Mouse (Mus musculus): Measurements from ENCODE around the gene Pdia3. TPM values are rescaled to one million over a fixed set of nuclear protein-coding genes. Genes with fewer than 3 reads are reported as not detected.
"Not testable (repeated sequence)": the region's sequence is repeated elsewhere in the genome, so short reads cannot be mapped to it uniquely, and the experiment has no call there.

Pdia3 gene
- polyA plus RNA-seq, 1 experiment from 2014 or later, result 518 TPM

GRCm38 (mm10) chr2:121456692-121457642 lies 43.4 kb downstream of the Pdia3 start, which contains the start of gene Serinc4:
Gene Serinc4 (minus strand): TSS chr2:121456781.
- H3K36me3 ChIP-seq, result peaks cover 15% of the 10 kb centered on the region
- ATAC-seq (ENCODE audit: low FRiP score, low read depth), result peak; percentile 90
- 0 out of 2 replicates have a peak within 1 kb of the TSS, but pooled peaks have one; percentile 37 for H3K27ac ChIP-seq
- 5% methylated on average over 41 of the region's 41 CpGs for WGBS
- H3K9me3 ChIP-seq, result no peaks in the 10 kb centered on the region
- H3K4me2 ChIP-seq (replicated peaks), result peak within 1 kb of the TSS; percentile 69
- peak within 1 kb of the TSS; percentile 73 for H3K9ac ChIP-seq
- H3K4me3 ChIP-seq, result peak within 1 kb of the TSS; percentile 77
- H3K27me3 ChIP-seq (replicated peaks), result no peaks in the 10 kb centered on the region
- peaks cover 10% of the 10 kb centered on the region for H3K4me1 ChIP-seq

GRCm38 (mm10) chr2:121460071-121460470 lies 46.5 kb downstream of the Pdia3 start:
- Histone ChIP-seq H3K4me3 (no peak overlapping the region), H3K4me1 (peaks cover 10% of the 10 kb centered on the region), H3K9ac (no peak overlapping the region), H3K27me3 (replicated peaks) (no peaks in the 10 kb centered on the region), H3K4me2 (replicated peaks) (no peak overlapping the region), H3K27ac (no peak overlapping the region), H3K9me3 (no peaks in the 10 kb centered on the region), H3K36me3 (peaks cover 10% of the 10 kb centered on the region)
- ATAC-seq (ENCODE audit: low FRiP score, low read depth), result no peak
- WGBS, result 64% methylated on average over 2 of the region's 2 CpGs

- not testable (repeated sequence) for ATAC-seq (ENCODE audit: low FRiP score, low read depth); H3K36me3 ChIP-seq; H3K27me3 ChIP-seq (replicated peaks); H3K27ac ChIP-seq; H3K9ac ChIP-seq; H3K4me1 ChIP-seq; H3K4me2 ChIP-seq (replicated peaks); H3K4me3 ChIP-seq; H3K9me3 ChIP-seq
- 57% methylated on average over 4 of the region's 6 CpGs for WGBS
These were observed 55.4 kb downstream of the Pdia3 start for GRCm38 (mm10) chr2:121468982-121469381.

- H3K9me3 ChIP-seq; H3K9ac ChIP-seq; H3K4me3 ChIP-seq; H3K36me3 ChIP-seq; H3K27me3 ChIP-seq (replicated peaks); ATAC-seq (ENCODE audit: low FRiP score, low read depth); H3K27ac ChIP-seq; H3K4me1 ChIP-seq: not testable (repeated sequence)
- WGBS, result 98% methylated on average over 3 of the region's 3 CpGs
- peak overlapping the region; percentile 75; the same call in 1 of the 2 replicates for H3K4me2 ChIP-seq (replicated peaks)
These were observed 59.2 kb downstream of the Pdia3 start for GRCm38 (mm10) chr2:121472783-121473182.

- ATAC-seq (ENCODE audit: low FRiP score, low read depth), result peak; percentile 92
- Histone ChIP-seq H3K9ac (peak within 1 kb of the TSS; percentile 57), H3K4me2 (replicated peaks) (peak within 1 kb of the TSS; percentile 75), H3K4me3 (peak within 1 kb of the TSS; percentile 61)
- H3K9me3 ChIP-seq; H3K27me3 ChIP-seq (replicated peaks); H3K36me3 ChIP-seq; H3K27ac ChIP-seq; H3K4me1 ChIP-seq: not testable (repeated sequence)
- WGBS, result 6% methylated on average over 41 of the region's 41 CpGs
These were observed 60.0 kb downstream of the Pdia3 start, which contains the start of gene Mfap1b for GRCm38 (mm10) chr2:121473301-121474179. Gene Mfap1b (minus strand): TSS chr2:121474067.

GRCm38 (mm10) chr2:121474180-121474535 lies 60.6 kb downstream of the Pdia3 start:
- Histone ChIP-seq H3K9ac (no peak overlapping the region), H3K27me3 (replicated peaks) (no peaks in the 10 kb centered on the region), H3K36me3 (peaks cover 3% of the 10 kb centered on the region), H3K4me2 (replicated peaks) (peak overlapping the region; percentile 75), H3K27ac (no peak overlapping the region), H3K4me1 (no peaks in the 10 kb centered on the region), H3K9me3 (no peaks in the 10 kb centered on the region), H3K4me3 (peak overlapping the region; percentile 61)
- ATAC-seq (ENCODE audit: low FRiP score, low read depth), result peak; percentile 54
- WGBS, result 35% methylated on average over 8 of the region's 8 CpGs

- H3K4me3 ChIP-seq; H3K9me3 ChIP-seq; H3K4me1 ChIP-seq; H3K36me3 ChIP-seq; H3K27me3 ChIP-seq (replicated peaks); H3K4me2 ChIP-seq (replicated peaks); ATAC-seq (ENCODE audit: low FRiP score, low read depth); H3K9ac ChIP-seq; H3K27ac ChIP-seq: not testable (repeated sequence)
- 93% methylated on average over 2 of the region's 2 CpGs for WGBS
These were observed 61.7 kb downstream of the Pdia3 start for GRCm38 (mm10) chr2:121475306-121475705.

GRCm38 (mm10) chr2:121477491-121478266 lies 64.1 kb downstream of the Pdia3 start:
- Histone ChIP-seq H3K9ac (no peak overlapping the region), H3K4me1 (no peaks in the 10 kb centered on the region), H3K36me3 (no peaks in the 10 kb centered on the region), H3K4me2 (replicated peaks) (no peak overlapping the region), H3K27me3 (replicated peaks) (no peaks in the 10 kb centered on the region), H3K4me3 (no peak overlapping the region), H3K9me3 (no peaks in the 10 kb centered on the region), H3K27ac (no peak overlapping the region)
- ATAC-seq (ENCODE audit: low FRiP score, low read depth), result no peak
- 78% methylated on average over 3 of the region's 3 CpGs for WGBS

GRCm38 (mm10) chr2:121480498-121480897 lies 66.9 kb downstream of the Pdia3 start:
- no peak for ATAC-seq (ENCODE audit: low FRiP score, low read depth)
- Histone ChIP-seq H3K4me1 (no peaks in the 10 kb centered on the region), H3K36me3 (no peaks in the 10 kb centered on the region), H3K9me3 (no peaks in the 10 kb centered on the region), H3K27ac (no peak overlapping the region), H3K4me3 (no peak overlapping the region), H3K4me2 (replicated peaks) (no peak overlapping the region), H3K27me3 (replicated peaks) (no peaks in the 10 kb centered on the region), H3K9ac (no peak overlapping the region)
- WGBS, result 56% methylated on average over 3 of the region's 3 CpGs

GRCm38 (mm10) chr2:121480916-121481315 lies 67.3 kb downstream of the Pdia3 start:
- H3K9me3 ChIP-seq; H3K9ac ChIP-seq; H3K4me1 ChIP-seq; H3K4me3 ChIP-seq; H3K27ac ChIP-seq; H3K36me3 ChIP-seq; H3K27me3 ChIP-seq (replicated peaks); H3K4me2 ChIP-seq (replicated peaks); ATAC-seq (ENCODE audit: low FRiP score, low read depth): not testable (repeated sequence)
- 88% methylated on average over 13 of the region's 13 CpGs for WGBS

- Histone ChIP-seq H3K4me1 (no peaks in the 10 kb centered on the region), H3K27ac (no peak overlapping the region), H3K4me3 (no peak overlapping the region), H3K27me3 (replicated peaks) (no peaks in the 10 kb centered on the region), H3K4me2 (replicated peaks) (no peak overlapping the region), H3K9ac (no peak overlapping the region), H3K36me3 (no peaks in the 10 kb centered on the region), H3K9me3 (no peaks in the 10 kb centered on the region)
- no peak for ATAC-seq (ENCODE audit: low FRiP score, low read depth)
- WGBS, result 11% methylated on average over 8 of the region's 8 CpGs
These were observed 70.0 kb downstream of the Pdia3 start for GRCm38 (mm10) chr2:121483576-121483975.
